Mouse (Mus musculus) liver, adult 2 months (tissue): Measurements from ENCODE around the gene Wfdc18. TPM values are rescaled to one million over a fixed set of nuclear protein-coding genes. Genes with fewer than 3 reads are reported as not detected.

Source experiments
- DNase-seq: peaks from one replicate; pipeline ENCODE4 v3.0.0-alpha.2; 2011; ENCODE audit warnings: low read depth, low spot score; ENCODE audit errors: extremely low read depth
- H3K27ac ChIP-seq: fragments of 200-500 bp; replicated peaks from 2 replicates; pipeline ENCODE4 v1.5.1; 2012; ENCODE audit warnings: low read depth, mild to moderate bottlenecking, control low read depth, inconsistent platforms, low read length; ENCODE audit not compliant: insufficient read depth
- H3K27me3 ChIP-seq: fragments of 200-500 bp; 2 replicates; pipeline ENCODE4 v1.6.1; 2012; ENCODE audit warnings: mild to moderate bottlenecking, moderate library complexity, low read length, inconsistent platforms; ENCODE audit not compliant: control insufficient read depth, insufficient read depth
- H3K36me3 ChIP-seq: fragments of 200-500 bp; 2 replicates; pipeline ENCODE4 v1.6.1; 2012; ENCODE audit warnings: low read length, inconsistent platforms; ENCODE audit not compliant: control insufficient read depth, insufficient read depth
- H3K4me1 ChIP-seq: fragments of 200-500 bp; 2 replicates; pipeline ENCODE4 v1.6.1; 2011; ENCODE audit warnings: low read length; ENCODE audit not compliant: control insufficient read depth, insufficient read depth
- H3K4me3 ChIP-seq: fragments of 200-500 bp; 2 replicates; pipeline ENCODE4 v1.5.1; 2011; ENCODE audit warnings: low read depth, mild to moderate bottlenecking, control low read depth, low read length, moderate library complexity; ENCODE audit not compliant: insufficient read depth
- H3K79me2 ChIP-seq: fragments of 200-500 bp; 2 replicates; pipeline ENCODE4 v1.6.1; 2012; ENCODE audit warnings: inconsistent platforms, mild to moderate bottlenecking, low read length, moderate library complexity; ENCODE audit not compliant: control insufficient read depth, insufficient read depth
- H3K9ac ChIP-seq: fragments of 200-500 bp; 2 replicates; pipeline ENCODE4 v1.6.1; 2012; ENCODE audit warnings: low read depth, mild to moderate bottlenecking, control low read depth, inconsistent platforms, low read length
- CTCF ChIP-seq: fragments of 200-500 bp; IDR thresholded peaks from 2 replicates; pipeline ENCODE4 v1.5.1; 2011; ENCODE audit warnings: low read depth, low read length, control low read depth
- POLR2A ChIP-seq: fragments of 200-500 bp; IDR thresholded peaks from 2 replicates; pipeline ENCODE4 v1.6.1; 2011; ENCODE audit warnings: low read length, control low read depth; ENCODE audit not compliant: insufficient read depth; ENCODE audit errors: extremely low read depth
- WGBS: fragments of 180-500 bp; shearing (Covaris S2); methylation state at CpG from one replicate; pipeline ENCODE4 v1.1.7; 2018; 5-methylcytosine and 5-hydroxymethylcytosine counted together
- polyA plus RNA-seq: library from polyadenylated mRNA; depleted of rRNA; stranded (reverse); fragments of >200 nt; gene quantifications from 2 replicates; pipeline ENCODE4 v1.2.3, GENCODE M21; 2012; rRNA removed
- total RNA-seq: library from RNA; depleted of rRNA; stranded (reverse); fragments of >200 nt; gene quantifications from 2 replicates; pipeline ENCODE4 v1.2.3, GENCODE M21; 2014; rRNA removed

The Wfdc18 gene
- total and polyA plus RNA-seq, 2 experiments, result not detected

- WGBS, result 27% methylated on average over 5 of the region's 5 CpGs
- TF ChIP-seq CTCF (no peak), POLR2A (0 out of 2 replicates have a peak, but pooled peaks have one; percentile 6)
- Histone ChIP-seq H3K79me2 (no peaks in the 10 kb centered on the region), H3K4me1 (peaks cover 18% of the 10 kb centered on the region), H3K27me3 (no peaks in the 10 kb centered on the region), H3K4me3 (peak within 1 kb of the TSS; percentile 69), H3K36me3 (peaks cover 6% of the 10 kb centered on the region; the same call in 1 of the 2 replicates), H3K27ac (peak within 1 kb of the TSS; percentile 93), H3K9ac (peak within 1 kb of the TSS; percentile 80)
- DNase-seq, result peak; percentile 86
Observed at GRCm38 (mm10) chr11:83746681-83747080, 37.9 kb downstream of the Wfdc18 start, which contains the start of gene Wfdc21. Gene Wfdc21 (plus strand): TSS chr11:83746940.

- Histone ChIP-seq H3K9ac (peak overlapping the region; percentile 80), H3K36me3 (peaks cover 14% of the 10 kb centered on the region), H3K27ac (peak overlapping the region; percentile 93), H3K4me1 (peaks cover 16% of the 10 kb centered on the region), H3K27me3 (no peaks in the 10 kb centered on the region), H3K79me2 (no peaks in the 10 kb centered on the region), H3K4me3 (peak overlapping the region; percentile 69)
- WGBS, result 24% methylated on average over 6 of the region's 6 CpGs
- TF ChIP-seq POLR2A, result no peak
- no peak for TF ChIP-seq CTCF
- DNase-seq, result peak; percentile 97
Observed at GRCm38 (mm10) chr11:83747376-83748265, 38.8 kb downstream of the Wfdc18 start.

- 0% methylated on average over 46 of the region's 47 CpGs for WGBS
- peaks cover 40% of the 10 kb centered on the region for H3K36me3 ChIP-seq
- TF ChIP-seq CTCF, result no peak
- 0 out of 2 replicates have a peak, but pooled peaks have one; percentile 31 for TF ChIP-seq POLR2A
- peak within 1 kb of the TSS; percentile 97 for H3K4me3 ChIP-seq
- peaks cover 6% of the 10 kb centered on the region; the same call in 1 of the 2 replicates for H3K4me1 ChIP-seq
- peak; percentile 78 for DNase-seq
- H3K27ac ChIP-seq, result peak within 1 kb of the TSS; percentile 77
- H3K9ac ChIP-seq, result peak within 1 kb of the TSS; percentile 93
- peaks cover 3% of the 10 kb centered on the region; the same call in 1 of the 2 replicates for H3K79me2 ChIP-seq
- no peaks in the 10 kb centered on the region for H3K27me3 ChIP-seq
Observed at GRCm38 (mm10) chr11:83753581-83754181, 44.9 kb downstream of the Wfdc18 start, which contains the start of gene Heatr6. Gene Heatr6 (plus strand): TSS chr11:83753696.

GRCm38 (mm10) chr11:83754227-83754626 lies 45.4 kb downstream of the Wfdc18 start:
- Histone ChIP-seq H3K79me2 (peaks cover 3% of the 10 kb centered on the region; the same call in 1 of the 2 replicates), H3K9ac (peak overlapping the region; percentile 93), H3K36me3 (peaks cover 46% of the 10 kb centered on the region), H3K27me3 (no peaks in the 10 kb centered on the region), H3K27ac (peak overlapping the region; percentile 77; the same call in 1 of the 2 replicates), H3K4me3 (peak overlapping the region; percentile 97), H3K4me1 (peaks cover 4% of the 10 kb centered on the region; the same call in 1 of the 2 replicates)
- no peak for DNase-seq
- no peak for TF ChIP-seq POLR2A
- no peak for TF ChIP-seq CTCF
- 8% methylated on average over 8 of the region's 8 CpGs for WGBS

Other genes with a start within 250 kb of the Wfdc18 start
- 0.18 and 0.27 TPM in 2 replicates for gene Mmp28, start 245.9 kb upstream of the Wfdc18 start, total RNA-seq
- 0.26 and 0.29 TPM in 2 replicates for gene Mmp28, start 245.9 kb upstream of the Wfdc18 start, polyA plus RNA-seq
- 29.1 and 29.9 TPM in 2 replicates for gene Taf15, start 235.9 kb upstream of the Wfdc18 start, total RNA-seq
- 7.1 and 8.5 TPM in 2 replicates for gene Taf15, start 235.9 kb upstream of the Wfdc18 start, polyA plus RNA-seq
- not detected in 2 replicates for gene Heatr9, start 186.8 kb upstream of the Wfdc18 start, total RNA-seq
- gene Heatr9, start 186.8 kb upstream of the Wfdc18 start, polyA plus RNA-seq, result not detected in 2 replicates
- 0.37 and 1.1 TPM in 2 replicates for gene Ccl5, start 178.5 kb upstream of the Wfdc18 start, total RNA-seq
- gene Ccl5, start 178.5 kb upstream of the Wfdc18 start, polyA plus RNA-seq, result 7.2 and 13.2 TPM in 2 replicates
- gene Ccl9, start 130.4 kb upstream of the Wfdc18 start, total RNA-seq, result 92.1 and 125 TPM in 2 replicates
- gene Ccl9, start 130.4 kb upstream of the Wfdc18 start, polyA plus RNA-seq, result 45.5 and 61.7 TPM in 2 replicates
- gene Ccl6, start 115.9 kb upstream of the Wfdc18 start, total RNA-seq, result 8.7 and 14.1 TPM in 2 replicates
- gene Ccl6, start 115.9 kb upstream of the Wfdc18 start, polyA plus RNA-seq, result 2.5 and 3.3 TPM in 2 replicates
- not detected in 2 replicates for gene Rpl9-ps1, start 63.4 kb upstream of the Wfdc18 start, total RNA-seq
- not detected in 2 replicates for gene Rpl9-ps1, start 63.4 kb upstream of the Wfdc18 start, polyA plus RNA-seq
- gene Ccl3, start 59.7 kb upstream of the Wfdc18 start, total RNA-seq, result 0.18 TPM in 1 of 2 replicates, not detected in the other
- gene Ccl3, start 59.7 kb upstream of the Wfdc18 start, polyA plus RNA-seq, result 0.42 and 0.48 TPM in 2 replicates
- 0.40 TPM in 1 of 2 replicates, not detected in the other for gene Ccl4, start 46.4 kb upstream of the Wfdc18 start, total RNA-seq
- gene Ccl4, start 46.4 kb upstream of the Wfdc18 start, polyA plus RNA-seq, result 1.1 TPM in 1 of 2 replicates, not detected in the other
- gene Wfdc17, start 5.0 kb upstream of the Wfdc18 start, total RNA-seq, result 40.9 and 46.0 TPM in 2 replicates
- 8.0 and 19.9 TPM in 2 replicates for gene Wfdc17, start 5.0 kb upstream of the Wfdc18 start, polyA plus RNA-seq
- gene Wfdc21, start 37.9 kb downstream of the Wfdc18 start, total RNA-seq, result 1,058 and 3,004 TPM in 2 replicates
- 2,463 and 2,494 TPM in 2 replicates for gene Wfdc21, start 37.9 kb downstream of the Wfdc18 start, polyA plus RNA-seq
- gene Heatr6, start 44.7 kb downstream of the Wfdc18 start, total RNA-seq, result 6.5 and 8.9 TPM in 2 replicates
- 9.7 and 9.8 TPM in 2 replicates for gene Heatr6, start 44.7 kb downstream of the Wfdc18 start, polyA plus RNA-seq
- 2.2 and 2.4 TPM in 2 replicates for gene Hnf1b, start 141.0 kb downstream of the Wfdc18 start, total RNA-seq
- 13.7 and 14.9 TPM in 2 replicates for gene Hnf1b, start 141.0 kb downstream of the Wfdc18 start, polyA plus RNA-seq
- 10.4 and 12.0 TPM in 2 replicates for gene Ddx52, start 233.0 kb downstream of the Wfdc18 start, total RNA-seq
- 2.5 and 2.7 TPM in 2 replicates for gene Ddx52, start 233.0 kb downstream of the Wfdc18 start, polyA plus RNA-seq